Mouse (Mus musculus): Measurements from ENCODE around the gene Tssk1. TPM values are rescaled to one million over a fixed set of nuclear protein-coding genes. Genes with fewer than 3 reads are reported as not detected.
A peak's percentile ranks its signal among the peaks of the same experiment; 100 is the strongest.

Gene Tssk1
- polyA plus RNA-seq, 1 experiment from 2014 or later: not detected

- H3K9ac ChIP-seq: peak within 1 kb of the TSS; percentile 89
- peak; percentile 91 for ATAC-seq (ENCODE audit: insufficient number of reproducible peaks, low FRiP score, low TSS enrichment, low read depth)
- peak within 1 kb of the TSS; percentile 75 for H3K4me2 ChIP-seq
- H3K27ac ChIP-seq: peak within 1 kb of the TSS; percentile 80
- peak within 1 kb of the TSS; percentile 92 for H3K4me3 ChIP-seq
- H3K4me1 ChIP-seq: peaks cover 22% of the 10 kb centered on the region
- H3K36me3 ChIP-seq: peaks cover 30% of the 10 kb centered on the region
- H3K9me3 ChIP-seq: no peaks in the 10 kb centered on the region
- peaks cover 45% of the 10 kb centered on the region for H3K27me3 ChIP-seq
- WGBS: 1% methylated on average over 35 of the region's 35 CpGs
These were observed 17.1 kb downstream of the Tssk1 start, which contains the start of gene Ess2 for GRCm38 (mm10) chr16:17911052-17911595. Gene Ess2, minus strand, starts transcription at chr16:17911348.

DNA sequence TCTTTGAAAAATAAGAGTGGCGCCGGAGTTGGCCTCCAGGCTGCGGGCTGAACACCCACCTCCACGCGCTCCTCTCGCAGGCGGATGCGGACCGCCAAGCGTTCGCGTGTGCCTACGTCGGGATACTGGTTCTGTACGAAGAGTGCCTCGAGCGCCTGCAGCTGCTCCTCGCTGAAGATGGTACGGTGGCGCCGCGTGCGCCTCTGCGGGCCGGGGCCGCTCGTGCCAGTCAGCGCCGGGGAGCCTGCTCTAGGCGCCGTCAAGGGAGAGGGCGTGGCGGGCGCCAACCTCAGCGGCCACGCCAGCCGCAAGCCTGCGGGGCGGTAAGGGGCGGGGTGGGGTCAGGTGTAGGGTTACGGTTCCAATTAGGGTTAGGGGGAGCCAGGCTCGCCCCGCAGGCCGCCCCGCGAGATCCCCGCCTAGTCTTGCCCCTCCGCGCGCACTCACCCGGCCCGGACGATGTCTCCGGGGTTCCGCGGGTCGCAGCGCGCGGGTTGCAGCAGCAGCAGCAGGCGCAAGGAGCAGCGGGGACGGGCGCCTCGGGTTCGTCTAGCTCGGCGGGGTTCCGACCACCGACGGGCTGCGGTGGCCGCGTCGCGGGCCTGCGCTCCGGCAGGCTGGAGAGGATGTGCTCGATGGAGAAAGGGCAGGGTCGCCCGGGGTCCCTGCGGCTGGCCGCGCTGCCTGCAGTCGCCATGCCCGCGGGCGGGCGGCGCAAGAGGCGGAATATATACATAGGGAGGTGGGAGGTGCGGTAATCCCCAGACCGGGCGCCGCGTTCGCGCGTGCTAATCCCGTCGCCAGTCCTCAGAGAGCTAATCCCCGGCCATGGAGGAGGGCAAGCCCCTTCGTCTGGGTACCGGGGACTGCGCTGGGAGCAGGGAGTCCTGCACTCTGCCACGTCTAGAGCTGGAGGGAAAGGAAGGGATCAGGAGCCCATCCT, 20.6 kb downstream of the Tssk1 start, which contains the start of gene Gsc2:
Gene Gsc2 (minus strand): TSS at position 753 of the 943 bp plus-strand sequence.
- no peaks in the 10 kb centered on the region for H3K9me3 ChIP-seq
- peaks cover 22% of the 10 kb centered on the region for H3K4me1 ChIP-seq
- H3K9ac ChIP-seq: peak within 1 kb of the TSS; percentile 26; the same call in 1 of the 2 replicates
- peak within 1 kb of the TSS; percentile 71 for H3K4me2 ChIP-seq
- under 1% methylated on average over 102 of the region's 106 CpGs for WGBS
- peak within 1 kb of the TSS; percentile 38 for H3K4me3 ChIP-seq
- H3K27me3 ChIP-seq: peaks cover 74% of the 10 kb centered on the region
- no peak within 1 kb of the TSS for H3K27ac ChIP-seq
- no peak for ATAC-seq (ENCODE audit: insufficient number of reproducible peaks, low FRiP score, low TSS enrichment, low read depth)
- no peaks in the 10 kb centered on the region for H3K36me3 ChIP-seq

- Histone ChIP-seq H3K27me3 (peaks cover 50% of the 10 kb centered on the region), H3K36me3 (peaks cover 11% of the 10 kb centered on the region), H3K27ac (no peak overlapping the region), H3K4me1 (peaks cover 15% of the 10 kb centered on the region), H3K4me3 (peak overlapping the region; percentile 71), H3K9me3 (no peaks in the 10 kb centered on the region), H3K9ac (peak overlapping the region; percentile 2; the same call in 1 of the 2 replicates), H3K4me2 (0 out of 2 replicates have a peak overlapping the region, but pooled peaks have one; percentile 10)
- 12% methylated on average over 20 of the region's 20 CpGs for WGBS
- no peak for ATAC-seq (ENCODE audit: insufficient number of reproducible peaks, low FRiP score, low TSS enrichment, low read depth)
These were observed 26.6 kb downstream of the Tssk1 start for GRCm38 (mm10) chr16:17920586-17920985.

- WGBS: 2% methylated on average over 47 of the region's 47 CpGs
These were observed 27.5 kb downstream of the Tssk1 start for GRCm38 (mm10) chr16:17921325-17922162.

GRCm38 (mm10) chr16:17922163-17922538, 28.1 kb downstream of the Tssk1 start:
- Histone ChIP-seq H3K4me1 (peaks cover 23% of the 10 kb centered on the region), H3K27me3 (peaks cover 34% of the 10 kb centered on the region), H3K4me3 (peak overlapping the region; percentile 71), H3K4me2 (peak overlapping the region; percentile 87), H3K9me3 (no peaks in the 10 kb centered on the region), H3K36me3 (peaks cover 20% of the 10 kb centered on the region), H3K9ac (peak overlapping the region; percentile 78), H3K27ac (peak overlapping the region; percentile 85)
- ATAC-seq (ENCODE audit: insufficient number of reproducible peaks, low FRiP score, low TSS enrichment, low read depth): no peak
- WGBS: under 1% methylated on average over 14 of the region's 14 CpGs

More at GRCm38 (mm10) chr16:17921325-17922162, 27.5 kb downstream of the Tssk1 start:
- Histone ChIP-seq H3K36me3 (peaks cover 20% of the 10 kb centered on the region), H3K9me3 (no peaks in the 10 kb centered on the region), H3K4me3 (peak overlapping the region; percentile 71), H3K27ac (peak overlapping the region; percentile 85), H3K4me1 (peaks cover 17% of the 10 kb centered on the region), H3K9ac (peak overlapping the region; percentile 78), H3K4me2 (peak overlapping the region; percentile 87), H3K27me3 (peaks cover 40% of the 10 kb centered on the region)
- peak; percentile 95 for ATAC-seq (ENCODE audit: insufficient number of reproducible peaks, low FRiP score, low TSS enrichment, low read depth)

- no peaks in the 10 kb centered on the region for H3K9me3 ChIP-seq
- peak overlapping the region; percentile 80 for H3K27ac ChIP-seq
- H3K4me2 ChIP-seq: peak overlapping the region; percentile 97
- ATAC-seq (ENCODE audit: insufficient number of reproducible peaks, low FRiP score, low TSS enrichment, low read depth): 0 out of 2 replicates have a peak, but pooled peaks have one; percentile 1
- H3K36me3 ChIP-seq: peaks cover 20% of the 10 kb centered on the region
- WGBS: under 1% methylated on average over 67 of the region's 72 CpGs
- peaks cover 20% of the 10 kb centered on the region for H3K4me1 ChIP-seq
- peak overlapping the region; percentile 67 for H3K9ac ChIP-seq
- H3K27me3 ChIP-seq: no peaks in the 10 kb centered on the region
- peak overlapping the region; percentile 86 for H3K4me3 ChIP-seq
These were observed 33.5 kb downstream of the Tssk1 start for GRCm38 (mm10) chr16:17927351-17928082.

- Histone ChIP-seq H3K9me3 (no peaks in the 10 kb centered on the region), H3K4me3 (peak within 1 kb of the TSS; percentile 86), H3K4me1 (peaks cover 18% of the 10 kb centered on the region), H3K4me2 (peak within 1 kb of the TSS; percentile 97), H3K27me3 (no peaks in the 10 kb centered on the region), H3K27ac (peak within 1 kb of the TSS; percentile 80), H3K36me3 (peaks cover 20% of the 10 kb centered on the region), H3K9ac (peak within 1 kb of the TSS; percentile 67)
- peak; percentile 66 for ATAC-seq (ENCODE audit: insufficient number of reproducible peaks, low FRiP score, low TSS enrichment, low read depth)
- WGBS: under 1% methylated on average over 46 of the region's 47 CpGs
These were observed 34.1 kb downstream of the Tssk1 start, which contains the start of gene Slc25a1 for GRCm38 (mm10) chr16:17928087-17928580. Gene Slc25a1, minus strand, starts transcription at chr16:17928219.

DNA sequence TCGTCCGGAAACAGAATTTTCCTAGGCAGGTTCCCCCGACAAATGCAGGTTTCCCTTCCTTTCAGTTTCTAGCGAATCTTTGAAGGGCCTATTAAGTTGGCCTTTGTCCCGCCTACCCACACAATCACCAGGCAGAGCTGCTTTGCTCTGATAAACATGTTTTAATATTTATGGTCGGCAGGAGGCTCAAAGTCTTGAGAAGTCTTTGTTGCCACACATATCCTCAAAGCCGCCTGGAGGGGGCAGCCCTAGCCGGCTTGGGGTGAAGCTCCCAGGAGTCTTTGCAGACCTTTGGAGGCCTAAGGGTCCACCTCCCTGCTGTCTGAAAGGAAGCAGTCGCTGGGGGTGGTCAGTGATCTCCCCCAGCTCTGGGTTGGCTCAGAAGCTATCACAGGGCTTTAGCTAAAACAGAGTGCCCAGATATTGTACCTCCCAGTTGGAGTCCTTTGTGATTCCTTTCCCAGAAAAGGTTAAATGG, 34.6 kb downstream of the Tssk1 start:
- H3K27ac ChIP-seq: peak overlapping the region; percentile 80
- under 1% methylated on average over 9 of the region's 9 CpGs for WGBS
- no peaks in the 10 kb centered on the region for H3K9me3 ChIP-seq
- no peaks in the 10 kb centered on the region for H3K27me3 ChIP-seq
- peaks cover 20% of the 10 kb centered on the region for H3K36me3 ChIP-seq
- peak overlapping the region; percentile 97 for H3K4me2 ChIP-seq
- peak; percentile 2; the same call in 1 of the 2 replicates for ATAC-seq (ENCODE audit: insufficient number of reproducible peaks, low FRiP score, low TSS enrichment, low read depth)
- H3K4me1 ChIP-seq: peaks cover 18% of the 10 kb centered on the region
- peak overlapping the region; percentile 67; the same call in 1 of the 2 replicates for H3K9ac ChIP-seq
- H3K4me3 ChIP-seq: peak overlapping the region; percentile 86

- Histone ChIP-seq H3K27me3 (no peaks in the 10 kb centered on the region), H3K4me3 (peak overlapping the region; percentile 86; the same call in 1 of the 2 replicates), H3K36me3 (peaks cover 20% of the 10 kb centered on the region), H3K9ac (no peak overlapping the region), H3K9me3 (no peaks in the 10 kb centered on the region), H3K27ac (peak overlapping the region; percentile 80; the same call in 1 of the 2 replicates), H3K4me1 (peaks cover 18% of the 10 kb centered on the region), H3K4me2 (no peak overlapping the region)
- no peak for ATAC-seq (ENCODE audit: insufficient number of reproducible peaks, low FRiP score, low TSS enrichment, low read depth)
- 33% methylated on average over 2 of the region's 2 CpGs for WGBS
These were observed 35.2 kb downstream of the Tssk1 start for GRCm38 (mm10) chr16:17929211-17929610.

DNA sequence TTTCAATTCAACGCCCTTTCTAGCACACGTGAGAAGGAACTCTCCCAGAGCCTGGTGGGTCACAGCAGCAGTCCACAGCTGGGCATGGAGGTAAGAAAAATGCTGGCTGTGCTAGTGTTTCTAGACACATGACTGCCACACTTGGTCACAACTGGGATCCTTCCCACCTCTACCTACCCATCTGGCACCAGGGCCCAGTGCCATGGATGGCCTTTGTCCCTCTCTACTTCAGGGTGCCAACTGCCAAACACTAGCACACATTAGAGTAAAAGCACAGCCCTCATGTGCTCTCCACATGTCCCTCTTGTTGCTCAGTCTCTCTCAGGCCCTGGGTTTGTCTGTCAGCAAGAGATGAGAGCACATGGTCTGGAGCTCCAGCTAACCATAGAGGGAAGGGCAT, 35.6 kb downstream of the Tssk1 start:
- Histone ChIP-seq H3K27me3 (no peaks in the 10 kb centered on the region), H3K27ac (0 out of 2 replicates have a peak overlapping the region, but pooled peaks have one; percentile 2), H3K4me3 (no peak overlapping the region), H3K4me1 (peaks cover 18% of the 10 kb centered on the region), H3K9me3 (no peaks in the 10 kb centered on the region), H3K9ac (no peak overlapping the region), H3K36me3 (peaks cover 18% of the 10 kb centered on the region), H3K4me2 (no peak overlapping the region)
- no peak for ATAC-seq (ENCODE audit: insufficient number of reproducible peaks, low FRiP score, low TSS enrichment, low read depth)
- 46% methylated on average over 2 of the region's 2 CpGs for WGBS

All from limb, embryonic 15.5 days (tissue).